ENCODE assay signal across 21 mouse cellular contexts in genomic region chr15:95275553-95275952, GRCm38 (mm10).
DNase-seq lines count a peak whose midpoint lies in the region; ATAC-seq and TF ChIP-seq lines count a peak whose summit lies in the region.
"Had no signal": no experiment of that assay in that cellular context is flagged by ENCODE, and none has a peak within 500 bp of the region (broad histone marks: within the 10 kb centered on the region; RNA-seq: fewer than 3 reads in every experiment).

No protein-coding gene starts in this region.

- no peak for ATAC-seq in lung, embryonic 14.5 days (ENCODE audit: insufficient read depth)
- ATAC-seq in lung, postnatal 0 days = peak; percentile 53; the same call in 1 of the 2 replicates
- ATAC-seq: forebrain, embryonic 14.5 days; forebrain, embryonic 16.5 days had no signal

- H3K36me3 ChIP-seq in lung, embryonic 14.5 days (ENCODE audit: insufficient read depth) = no peaks in the 10 kb centered on the region
- no peaks in the 10 kb centered on the region for H3K36me3 ChIP-seq in lung, postnatal 0 days (ENCODE audit: insufficient read depth, low read length)
- H3K36me3 ChIP-seq: embryonic facial prominence, embryonic 13.5 days; embryonic facial prominence, embryonic 15.5 days; forebrain, embryonic 10.5 days; forebrain, embryonic 12.5 days had no signal

- H3K4me2 ChIP-seq in lung, embryonic 14.5 days = no peak overlapping the region
- no peak overlapping the region for H3K4me2 ChIP-seq in lung, postnatal 0 days (replicated peaks; ENCODE audit: low read depth, low read length)
- H3K4me2 ChIP-seq: embryonic facial prominence, embryonic 13.5 days; embryonic facial prominence, embryonic 15.5 days; forebrain, embryonic 12.5 days had no signal

- TF ChIP-seq EP300 in lung, postnatal 0 days (IDR thresholded peaks at IDR 0.05) = no peak

- H3K9me3 ChIP-seq in lung, embryonic 14.5 days (ENCODE audit: low read depth, low read length) = no peaks in the 10 kb centered on the region
- H3K9me3 ChIP-seq in lung, postnatal 0 days (ENCODE audit: low read length) = no peaks in the 10 kb centered on the region
- H3K9me3 ChIP-seq: embryonic facial prominence, embryonic 13.5 days; embryonic facial prominence, embryonic 15.5 days; forebrain, embryonic 10.5 days; forebrain, embryonic 12.5 days had no signal

- no peaks in the 10 kb centered on the region for H3K27me3 ChIP-seq in lung, embryonic 14.5 days (ENCODE audit: insufficient read depth, low read length)
- H3K27me3 ChIP-seq in lung, postnatal 0 days (replicated peaks; ENCODE audit: insufficient read depth, low read length) = no peaks in the 10 kb centered on the region
- H3K27me3 ChIP-seq: embryonic facial prominence, embryonic 13.5 days; embryonic facial prominence, embryonic 15.5 days; forebrain, embryonic 12.5 days had no signal

- no peaks in the 10 kb centered on the region for H3K4me1 ChIP-seq in lung, embryonic 14.5 days (ENCODE audit: insufficient read depth)
- no peaks in the 10 kb centered on the region for H3K4me1 ChIP-seq in lung, postnatal 0 days (ENCODE audit: insufficient read depth, low read depth, low read length)
- H3K4me1 ChIP-seq: embryonic facial prominence, embryonic 13.5 days; embryonic facial prominence, embryonic 15.5 days; forebrain, embryonic 10.5 days; forebrain, embryonic 12.5 days had no signal

- WGBS in lung, embryonic 14.5 days = 58% methylated on average over 5 of the region's 5 CpGs
- 52% methylated on average over 5 of the region's 5 CpGs for WGBS in lung, postnatal 0 days

- TF ChIP-seq CTCF in lung, embryonic 14.5 days (IDR thresholded peaks at IDR 0.05; ENCODE audit: low read depth) = no peak
- no peak for TF ChIP-seq CTCF in lung, postnatal 0 days (IDR thresholded peaks at IDR 0.05)

- peak; percentile 27 for DNase-seq in lung, embryonic 14.5 days
- no peak for DNase-seq in lung, postnatal 14 days
- peak; percentile 57 for DNase-seq in lung, postnatal 0 days (ENCODE audit: low spot score)
- no peak for DNase-seq in lung, postnatal 10 days
- DNase-seq: adrenal gland, adult 2 months; adrenal gland, postnatal 10 days; adrenal gland, postnatal 25 days; cerebellum, adult 11 months; cerebellum, adult 18-20 months; cerebellum, adult 8-10 months; cerebellum, adult 9-11 months; cerebellum, postnatal 14 days; cerebellum, postnatal 36 days; embryo, embryonic 11 days had no signal

- H3K9ac ChIP-seq in lung, embryonic 14.5 days = no peak overlapping the region
- no peak overlapping the region for H3K9ac ChIP-seq in lung, postnatal 0 days (replicated peaks; ENCODE audit: low read depth)
- H3K9ac ChIP-seq: embryonic facial prominence, embryonic 13.5 days; embryonic facial prominence, embryonic 15.5 days; forebrain, embryonic 12.5 days had no signal

- H3K4me3 ChIP-seq in lung, embryonic 14.5 days (ENCODE audit: low read depth, low read length) = no peak overlapping the region
- H3K4me3 ChIP-seq in lung, postnatal 0 days (ENCODE audit: low read depth, low read length) = no peak overlapping the region
- H3K4me3 ChIP-seq: embryonic facial prominence, embryonic 13.5 days; embryonic facial prominence, embryonic 15.5 days; erythroblast, embryonic 14.5 days; forebrain, embryonic 10.5 days; forebrain, embryonic 12.5 days had no signal

- no peak overlapping the region for H3K27ac ChIP-seq in lung, embryonic 14.5 days (ENCODE audit: low read depth)
- no peak overlapping the region for H3K27ac ChIP-seq in lung, postnatal 0 days (ENCODE audit: low read length)
- H3K27ac ChIP-seq: embryonic facial prominence, embryonic 13.5 days; embryonic facial prominence, embryonic 15.5 days; forebrain, embryonic 10.5 days; forebrain, embryonic 12.5 days had no signal

Comparison
In these comparisons a context has a peak if more than half of its experiments do, and no peak if none do; other contexts are left out.
1. DNase-seq: peak in lung, embryonic 14.5 days (single experiment) and lung, postnatal 0 days (single experiment); none in lung, postnatal 14 days (single experiment) and lung, postnatal 10 days (single experiment).